Mouse (Mus musculus) ovary, postnatal 36 days (tissue): ENCODE data around the gene Eno1.

Source experiments
- DNase-seq: peaks from one replicate; pipeline ENCODE4 v3.0.0; 2022; ENCODE audit warnings: low spot score, mixed read lengths

Gene Eno1

GRCm38 (mm10) chr4:150236521-150237481, at the start of gene Eno1:
TSS of gene Eno1 (plus strand) at chr4:150236721.
- DNase-seq: peak; percentile 96

GRCm38 (mm10) chr4:150188236-150188635, 48.3 kb upstream of the Eno1 start:
- no peak for DNase-seq

- no peak for DNase-seq
Measured at GRCm38 (mm10) chr4:150192199-150192598, 44.3 kb upstream of the Eno1 start.

GRCm38 (mm10) chr4:150193915-150194314, 42.6 kb upstream of the Eno1 start:
- no peak for DNase-seq

- DNase-seq: no peak
Measured at GRCm38 (mm10) chr4:150198268-150198667, 38.3 kb upstream of the Eno1 start.

GRCm38 (mm10) chr4:150201232-150201631, 35.3 kb upstream of the Eno1 start, which contains the start of gene Car6:
TSS of gene Car6 (minus strand) at chr4:150201332.
- DNase-seq: no peak

GRCm38 (mm10) chr4:150202702-150203101, 33.8 kb upstream of the Eno1 start:
- no peak for DNase-seq

GRCm38 (mm10) chr4:150204877-150205276, 31.6 kb upstream of the Eno1 start:
- DNase-seq: no peak

- DNase-seq: no peak
Measured at GRCm38 (mm10) chr4:150209751-150210150, 26.8 kb upstream of the Eno1 start.

GRCm38 (mm10) chr4:150210306-150210705, 26.2 kb upstream of the Eno1 start:
- DNase-seq: no peak

- DNase-seq: no peak
Measured at GRCm38 (mm10) chr4:150211930-150212552, 24.5 kb upstream of the Eno1 start.

GRCm38 (mm10) chr4:150212553-150212971, 24.0 kb upstream of the Eno1 start:
- DNase-seq: peak; percentile 46

- DNase-seq: no peak
Measured at GRCm38 (mm10) chr4:150213910-150214309, 22.6 kb upstream of the Eno1 start.

- DNase-seq: no peak
Measured at GRCm38 (mm10) chr4:150216423-150216822, 20.1 kb upstream of the Eno1 start.

GRCm38 (mm10) chr4:150217042-150217554, 19.4 kb upstream of the Eno1 start:
- no peak for DNase-seq

- DNase-seq: no peak
Measured at GRCm38 (mm10) chr4:150217935-150218334, 18.6 kb upstream of the Eno1 start.

- DNase-seq: peak; percentile 38
Measured at GRCm38 (mm10) chr4:150219501-150220292, 16.8 kb upstream of the Eno1 start.

- DNase-seq: peak; percentile 39
Measured at GRCm38 (mm10) chr4:150220584-150220983, 15.9 kb upstream of the Eno1 start.

- DNase-seq: no peak
Measured at GRCm38 (mm10) chr4:150221017-150221640, 15.4 kb upstream of the Eno1 start.

- DNase-seq: no peak
Measured at GRCm38 (mm10) chr4:150223830-150224229, 12.7 kb upstream of the Eno1 start.

- DNase-seq: no peak
Measured at GRCm38 (mm10) chr4:150225700-150226099, 10.8 kb upstream of the Eno1 start.
